Mouse (Mus musculus) E14TG2a.4 (cell line): Measurements from ENCODE around the gene Cyb5d1.

ENCODE experiments used
- CTCF ChIP-seq: conservative IDR thresholded peaks from 2 replicates; pipeline ENCODE4 v1.5.1; 2014; ENCODE audit warnings: low read length
- NANOG ChIP-seq: IDR thresholded peaks from 2 replicates; pipeline ENCODE4 v1.6.1; 2014; ENCODE audit warnings: borderline replicate concordance, low read length, mixed read lengths
- POU5F1 ChIP-seq: IDR thresholded peaks from 2 replicates; pipeline ENCODE4 v1.6.1; 2014; ENCODE audit warnings: low read length, borderline replicate concordance

DNA sequence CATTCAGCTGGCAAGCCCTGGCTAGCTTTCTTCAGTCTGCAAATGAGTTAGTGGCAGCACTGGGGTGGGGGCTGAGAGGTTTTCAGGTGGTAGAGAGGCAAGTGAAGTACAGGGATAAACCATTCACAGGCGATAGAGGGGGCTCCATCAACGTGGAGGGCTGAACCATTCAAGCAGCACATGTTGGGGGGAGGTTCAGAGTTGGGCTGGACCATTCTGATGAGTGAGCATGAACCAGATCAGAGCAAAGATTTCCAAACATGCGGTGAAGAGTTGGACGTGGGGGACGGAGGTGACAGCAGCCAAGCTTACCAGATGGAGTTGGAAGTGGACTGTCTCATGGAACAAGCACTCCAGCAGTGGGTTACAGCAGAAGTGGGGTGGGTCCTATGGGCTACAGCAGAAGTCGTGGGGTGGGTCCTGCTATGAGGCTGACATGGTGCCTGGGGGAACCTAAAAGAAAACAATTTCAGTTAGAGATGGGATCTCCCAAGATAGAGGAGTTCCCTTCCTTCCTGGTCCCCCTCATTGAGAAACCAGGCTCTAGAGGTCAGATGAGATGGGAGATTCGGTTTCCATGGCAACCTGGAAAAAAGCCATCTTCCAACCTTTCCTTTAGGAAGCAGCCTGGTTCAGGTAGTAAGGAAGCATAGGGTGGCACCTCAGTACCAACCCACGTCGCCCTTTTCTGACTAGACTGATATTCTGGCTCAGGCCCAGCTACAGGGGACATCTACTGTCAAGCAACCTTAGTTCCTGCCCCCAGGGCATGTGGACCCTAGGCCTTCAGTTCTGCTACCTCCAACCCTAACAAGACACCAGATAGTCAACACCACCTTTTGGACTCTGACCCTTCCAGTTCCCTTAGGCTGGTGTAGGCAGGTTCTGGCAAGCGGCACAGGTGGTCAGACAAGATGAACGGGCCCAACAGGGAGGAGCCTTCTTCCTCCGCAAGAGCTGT is 18.1 kb upstream of the Cyb5d1 start, which contains the start of gene Kdm6b:
- no peak for TF ChIP-seq CTCF
- TF ChIP-seq NANOG: no peak
- no peak for TF ChIP-seq POU5F1
